Mouse (Mus musculus) left cerebral cortex, adult 8-10 months (tissue): ENCODE results near the gene Luzp4. TPM values are rescaled to one million over a fixed set of nuclear protein-coding genes. Genes with fewer than 3 reads are reported as not detected.
"Not testable (repeated sequence)": the region's sequence is repeated elsewhere in the genome, so short reads cannot be mapped to it uniquely, and the experiment has no call there.

Experiments used
- DNase-seq, 2 experiments: peaks; one replicate each; pipeline ENCODE4 v3.0.0; 2022; ENCODE audit warnings: low spot score in 2 of 2
- total RNA-seq, 4 experiments: library from RNA; stranded (reverse); gene quantifications; 2 replicates each; pipeline ENCODE4 v1.2.4; 2022

The Luzp4 gene
- total RNA-seq, result not detected

GRCm38 (mm10) chrX:148857340-148857739, at the start of gene Luzp4:
Gene Luzp4 (plus strand): TSS chrX:148857640.
- not testable (repeated sequence) for DNase-seq

DNA sequence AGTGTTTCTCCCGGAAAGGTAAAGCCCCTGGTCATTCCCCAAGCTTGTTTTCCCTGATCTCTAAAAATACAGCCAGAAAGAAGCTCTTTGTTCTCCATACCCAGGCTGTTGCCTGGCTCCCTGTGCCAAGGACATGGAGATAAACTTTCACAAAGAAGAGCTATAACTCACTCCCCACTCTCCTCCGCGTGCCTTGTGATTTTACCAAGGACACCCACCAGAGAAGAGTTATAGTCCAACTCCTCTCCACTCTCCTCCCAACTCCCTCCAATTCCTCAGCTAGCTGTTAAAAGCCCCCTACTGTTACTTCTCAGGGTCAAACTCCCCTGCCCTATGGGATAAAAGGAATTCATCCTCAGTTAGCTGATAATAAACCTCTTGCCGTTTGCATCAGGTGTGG, 15.6 kb upstream of the Luzp4 start:
- DNase-seq, result not testable (repeated sequence)

Other genes with a start within 250 kb of the Luzp4 start
- gene Gm8334, start 242.5 kb upstream of the Luzp4 start, total RNA-seq, result not detected
- gene Gm15127, start 194.0 kb upstream of the Luzp4 start, total RNA-seq, result not detected
- not detected for gene Ott, start 216.6 kb downstream of the Luzp4 start, total RNA-seq